Mouse (Mus musculus) ES-E14 (cell line): ENCODE results near the gene C2cd2l. TPM values are rescaled to one million over a fixed set of nuclear protein-coding genes. Genes with fewer than 3 reads are reported as not detected.
"Not testable (repeated sequence)": the region's sequence is repeated elsewhere in the genome, so short reads cannot be mapped to it uniquely, and the experiment has no call there.

ENCODE experiments used
- DNase-seq: peaks from one replicate; pipeline ENCODE4 v3.0.0-alpha.2; 2013; ENCODE audit warnings: low read depth, low spot score
- H3K27ac ChIP-seq: 2 replicates; pipeline ENCODE4 v1.5.1; 2012; ENCODE audit warnings: low read depth, mild to moderate bottlenecking, low read length, moderate library complexity, mixed read lengths; ENCODE audit not compliant: poor library complexity, insufficient read depth, severe bottlenecking
- H3K36me3 ChIP-seq: 2 replicates; pipeline ENCODE4 v1.6.1; 2012; ENCODE audit warnings: mild to moderate bottlenecking, low read length, moderate library complexity, mixed read lengths; ENCODE audit not compliant: control insufficient read depth, poor library complexity, insufficient read depth, severe bottlenecking
- H3K4me1 ChIP-seq, 2 experiments: fragments of 150-350 bp in 1 of 2; sonication (generic) in 1 of 2; 2 replicates each; pipeline ENCODE4 v1.6.1; 2012; ENCODE audit warnings: low read length in 2 of 2, mild to moderate bottlenecking in 1 of 2, mixed read lengths in 1 of 2; ENCODE audit not compliant: control insufficient read depth in 2 of 2, insufficient read depth in 2 of 2, poor library complexity in 1 of 2
- H3K4me3 ChIP-seq, 2 experiments: fragments of 150-350 bp in 1 of 2; sonication (generic) in 1 of 2; 2 replicates each; pipeline ENCODE4 v1.5.1; 2012; ENCODE audit warnings: low read length in 2 of 2, low read depth in 1 of 2, mild to moderate bottlenecking in 1 of 2, mixed read lengths in 1 of 2; ENCODE audit not compliant: insufficient read depth in 1 of 2, poor library complexity in 1 of 2, severe bottlenecking in 1 of 2
- H3K9ac ChIP-seq: 2 replicates; pipeline ENCODE4 v1.6.1; 2012; ENCODE audit warnings: low read depth, mild to moderate bottlenecking, low read length, mixed read lengths; ENCODE audit not compliant: poor library complexity, insufficient read depth, severe bottlenecking
- H3K9me3 ChIP-seq: fragments of 150-350 bp; sonication (generic); 2 replicates; pipeline ENCODE4 v1.6.1; 2012; ENCODE audit warnings: low read depth, mild to moderate bottlenecking, low read length; ENCODE audit not compliant: control insufficient read depth, insufficient read depth
- CHD2 ChIP-seq: IDR thresholded peaks from 2 replicates; pipeline ENCODE4 v1.6.1; 2014; ENCODE audit warnings: mild to moderate bottlenecking, low read depth, low read length, inconsistent platforms
- HCFC1 ChIP-seq: IDR thresholded peaks from 2 replicates; pipeline ENCODE4 v1.6.1; 2012; ENCODE audit warnings: low read length, inconsistent platforms, borderline replicate concordance; ENCODE audit not compliant: insufficient read depth
- MAFK ChIP-seq: IDR thresholded peaks from 2 replicates; pipeline ENCODE4 v1.6.1; 2014; ENCODE audit warnings: mild to moderate bottlenecking, low read depth, low read length, inconsistent platforms; ENCODE audit not compliant: insufficient read depth
- ZC3H11A ChIP-seq: IDR thresholded peaks from 2 replicates; pipeline ENCODE4 v1.6.1; 2012; ENCODE audit warnings: low read depth, mild to moderate bottlenecking, inconsistent platforms, low read length, borderline replicate concordance
- ZNF384 ChIP-seq: IDR thresholded peaks from 2 replicates; pipeline ENCODE4 v1.6.1; 2012; ENCODE audit warnings: low read depth, low read length, inconsistent platforms
- in situ Hi-C, 2 experiments: fragments of 600-800 bp; cut with MboI; formaldehyde crosslinking; loops; one replicate each; pipeline ENCODE4 v1.15.1; 2025; ENCODE audit warnings: low sequenced_read_pairs in 2 of 2, inconsistent platforms in 1 of 2; ENCODE audit not compliant: unreplicated experiment in 2 of 2
- total RNA-seq: library from RNA; depleted of rRNA; stranded (reverse); fragments of 300-350 nt; gene quantifications from 2 replicates; pipeline ENCODE4 v1.2.3, GENCODE M21; 2012

Gene C2cd2l
- total RNA-seq, 1 experiment = 13.9 TPM

DNA sequence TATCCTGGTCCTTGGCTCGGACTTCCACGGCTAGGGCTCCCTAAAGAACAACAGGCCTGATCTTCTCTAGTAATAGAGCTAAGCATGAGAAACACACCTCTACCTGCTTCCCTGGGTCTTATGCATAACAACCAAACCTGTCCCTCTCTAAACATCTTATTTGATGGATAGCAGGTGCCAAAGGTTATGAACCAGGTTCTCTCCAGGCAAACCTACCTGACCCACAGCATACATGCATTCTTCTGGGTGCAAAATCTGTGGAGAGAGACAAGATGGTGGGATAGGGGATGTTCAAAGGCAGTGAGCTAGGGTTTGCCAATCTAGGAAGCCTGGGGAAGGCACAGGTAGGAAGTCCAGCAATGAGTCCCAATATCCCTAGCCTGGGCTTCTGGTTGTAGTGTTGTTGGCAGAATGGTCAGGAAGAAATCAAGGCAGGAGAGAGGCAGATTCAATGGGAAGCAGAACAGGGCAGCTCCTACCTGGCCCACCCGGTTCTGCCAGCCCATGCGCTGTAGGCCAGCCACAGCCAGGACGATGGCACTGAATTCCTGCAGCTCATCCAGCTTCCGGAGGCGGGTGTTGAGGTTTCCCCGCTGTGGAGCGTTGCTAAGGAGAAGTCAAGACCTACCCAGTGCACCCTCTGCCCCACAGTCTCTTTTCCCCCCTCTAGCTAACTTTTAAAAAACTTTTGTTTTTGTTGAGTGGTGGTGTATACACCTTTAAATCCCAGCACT lies 17.5 kb upstream of the C2cd2l start:
- Histone ChIP-seq H3K9me3 (no peaks in the 10 kb centered on the region), H3K27ac (no peak overlapping the region), H3K36me3 (peaks cover 25% of the 10 kb centered on the region), H3K4me1 (peaks cover 0 to 9% of the 10 kb centered on the region in 2 experiments; a peak in 1 of 4 replicates), H3K9ac (peak overlapping the region; percentile 19; the same call in 1 of the 2 replicates), H3K4me3 (peak overlapping the region; percentile 1 to 5; a peak in 2 of 4 replicates)
- no peak for TF ChIP-seq HCFC1
- TF ChIP-seq CHD2 = no peak
- no peak for TF ChIP-seq MAFK
- in situ Hi-C loops = no loop called here
- no peak for DNase-seq

DNA sequence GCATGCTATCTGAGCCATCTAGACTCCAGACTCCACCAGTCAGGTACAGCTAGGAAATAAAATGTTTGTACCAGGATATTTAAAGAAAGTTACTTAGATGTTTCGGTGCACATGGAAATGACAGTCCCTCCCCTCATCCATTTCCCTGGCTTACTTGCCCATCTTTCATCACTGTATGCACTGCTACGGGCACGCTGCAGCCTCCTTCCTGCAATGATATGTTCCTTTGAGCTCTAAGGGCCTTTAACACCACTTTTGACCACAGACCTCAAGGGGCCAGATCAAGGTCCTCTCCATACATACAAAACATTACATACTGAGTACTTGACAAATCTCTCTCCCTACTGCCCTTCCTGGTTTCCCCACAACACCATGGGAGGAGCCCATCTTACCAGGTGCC lies 16.9 kb upstream of the C2cd2l start:
- Histone ChIP-seq H3K9ac (0 out of 2 replicates have a peak overlapping the region, but pooled peaks have one; percentile 48), H3K4me1 (peaks cover 0 to 7% of the 10 kb centered on the region in 2 experiments; a peak in 1 of 4 replicates), H3K4me3 (peak overlapping the region; percentile 50), H3K36me3 (peaks cover 26% of the 10 kb centered on the region), H3K9me3 (no peaks in the 10 kb centered on the region), H3K27ac (no peak overlapping the region)
- TF ChIP-seq ZC3H11A (no peak), MAFK (no peak), HCFC1 (no peak), ZNF384 (no peak), CHD2 (no peak)
- DNase-seq = no peak
- in situ Hi-C loops = no loop called here

DNA sequence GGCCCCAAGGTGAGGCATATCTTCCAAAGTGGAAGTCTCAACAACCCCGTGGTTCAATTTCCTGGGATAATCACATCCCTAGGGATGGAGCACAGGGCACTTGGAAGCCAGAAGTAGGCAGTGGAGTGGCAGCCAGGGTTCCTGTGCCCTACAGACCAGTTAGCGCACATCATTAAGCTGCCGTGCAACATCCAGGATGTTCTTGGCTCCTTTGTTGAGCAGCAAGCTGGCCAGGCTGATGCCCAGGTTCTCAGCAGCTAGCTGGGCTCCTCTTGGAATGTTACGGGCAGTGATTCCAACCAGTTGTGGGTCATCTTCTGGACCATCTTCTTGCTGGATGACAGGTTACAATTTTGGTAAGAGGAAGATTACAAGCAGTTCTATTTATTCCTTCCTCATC lies 16.4 kb upstream of the C2cd2l start:
- H3K4me1 ChIP-seq, in situ Hi-C loops: not testable (repeated sequence)

DNA sequence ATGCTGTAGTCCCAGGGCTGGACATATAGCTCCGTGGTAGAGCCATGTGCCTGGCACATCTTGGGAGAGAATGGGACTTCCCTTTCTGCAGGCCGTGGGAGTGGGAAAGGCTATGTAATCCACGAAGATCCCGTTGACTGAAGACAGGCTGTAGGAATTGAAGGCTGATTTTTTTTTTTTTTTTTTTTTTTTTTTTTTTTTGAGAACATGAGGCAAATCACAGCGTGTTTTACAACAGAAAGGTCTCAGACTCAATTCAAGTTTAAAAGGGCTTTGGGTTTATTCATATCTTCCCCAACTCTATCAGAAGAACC lies 16.0 kb upstream of the C2cd2l start:
- H3K36me3 ChIP-seq = peaks cover 26% of the 10 kb centered on the region
- peak overlapping the region; percentile 92 for H3K9ac ChIP-seq
- peak overlapping the region; percentile 89 to 91 for H3K4me3 ChIP-seq
- peaks cover 0 to 7% of the 10 kb centered on the region in 2 experiments; a peak in 1 of 4 replicates for H3K4me1 ChIP-seq
- TF ChIP-seq ZNF384 (no peak), ZC3H11A (no peak), MAFK (no peak), CHD2 (no peak)
- H3K9me3 ChIP-seq = no peaks in the 10 kb centered on the region
- H3K27ac ChIP-seq = peak overlapping the region; percentile 86; the same call in 1 of the 2 replicates
- DNase-seq = no peak
- in situ Hi-C loops = no loop called here

More for the DNA sequence above, 16.4 kb upstream of the C2cd2l start:
- 0 out of 2 replicates have a peak, but pooled peaks have one; percentile 1 for TF ChIP-seq CHD2
- DNase-seq, H3K9me3 ChIP-seq, H3K27ac ChIP-seq: not testable (repeated sequence)
- Histone ChIP-seq H3K4me3 (peak overlapping the region; percentile 89 to 91), H3K9ac (peak overlapping the region; percentile 48; the same call in 1 of the 2 replicates), H3K36me3 (peaks cover 27% of the 10 kb centered on the region)
